Mouse (Mus musculus) embryonic facial prominence, embryonic 14.5 days (tissue): ENCODE measurements at regions not wholly inside any gene's neighbourhood (a gene's known extent, or its start where the extent isn't known, plus 50 kb on each side); places are given as distances from the start of the nearest gene placed in this dataset.

Experiments
- ATAC-seq: fragments of 200-750 bp; cut with Nextera tagmentation; 2 replicates; pipeline ENCODE4 v1.8.0; 2017; ENCODE audit warnings: low read depth, moderate number of reproducible peaks, moderate TSS enrichment
- DNase-seq: peaks from one replicate; pipeline ENCODE4 v3.0.0-alpha.2; 2015; ENCODE audit warnings: low spot score
- H3K27ac ChIP-seq: fragments of 300-500 bp; sonication (generic); replicated peaks from 2 replicates; pipeline ENCODE4 v1.5.1; 2014; ENCODE audit warnings: low read depth, mild to moderate bottlenecking, low read length, moderate library complexity
- H3K27me3 ChIP-seq: fragments of 300-500 bp; sonication (generic); replicated peaks from 2 replicates; pipeline ENCODE4 v1.6.1; 2014; ENCODE audit warnings: low read length; ENCODE audit not compliant: control insufficient read depth, insufficient read depth
- H3K36me3 ChIP-seq: fragments of 300-500 bp; sonication (generic); 2 replicates; pipeline ENCODE4 v1.6.1; 2014; ENCODE audit warnings: low read length, mixed read lengths; ENCODE audit not compliant: control insufficient read depth, insufficient read depth
- H3K4me1 ChIP-seq: fragments of 300-500 bp; sonication (generic); 2 replicates; pipeline ENCODE4 v1.6.1; 2014; ENCODE audit warnings: antibody characterized with exemption, low read length; ENCODE audit not compliant: control insufficient read depth, insufficient read depth
- H3K4me2 ChIP-seq: fragments of 300-500 bp; sonication (generic); 2 replicates; pipeline ENCODE4 v1.6.1; 2014; ENCODE audit warnings: low read depth, mild to moderate bottlenecking, low read length, moderate library complexity, mixed read lengths
- H3K4me3 ChIP-seq: fragments of 300-500 bp; sonication (generic); 2 replicates; pipeline ENCODE4 v1.5.1; 2014; ENCODE audit warnings: low read depth, mild to moderate bottlenecking, low read length
- H3K9ac ChIP-seq: fragments of 300-500 bp; sonication (generic); 2 replicates; pipeline ENCODE4 v1.6.1; 2014; ENCODE audit warnings: low read depth, mild to moderate bottlenecking, low read length, moderate library complexity, mixed read lengths
- H3K9me3 ChIP-seq: fragments of 300-500 bp; sonication (generic); 2 replicates; pipeline ENCODE4 v1.6.1; 2016; ENCODE audit warnings: low read length; ENCODE audit not compliant: control insufficient read depth
- WGBS: fragments of 180-500 bp; shearing (Covaris S2); extraction: QIAGEN DNeasy Blood & Tissue Kit; methylation state at CpG from one replicate; pipeline ENCODE4 v1.1.7; 2014; 5-methylcytosine and 5-hydroxymethylcytosine counted together

GRCm38 (mm10) chr11:48558053-48558452, 242.1 kb upstream of the Rack1 start:
- Histone ChIP-seq H3K9me3 (no peaks in the 10 kb centered on the region), H3K27me3 (no peaks in the 10 kb centered on the region), H3K4me1 (no peaks in the 10 kb centered on the region), H3K4me3 (no peak overlapping the region), H3K9ac (no peak overlapping the region), H3K36me3 (no peaks in the 10 kb centered on the region), H3K4me2 (no peak overlapping the region), H3K27ac (no peak overlapping the region)
- WGBS = 73% methylated on average over 1 of the region's 1 CpGs
- ATAC-seq (no peak), DNase-seq (no peak)

DNA sequence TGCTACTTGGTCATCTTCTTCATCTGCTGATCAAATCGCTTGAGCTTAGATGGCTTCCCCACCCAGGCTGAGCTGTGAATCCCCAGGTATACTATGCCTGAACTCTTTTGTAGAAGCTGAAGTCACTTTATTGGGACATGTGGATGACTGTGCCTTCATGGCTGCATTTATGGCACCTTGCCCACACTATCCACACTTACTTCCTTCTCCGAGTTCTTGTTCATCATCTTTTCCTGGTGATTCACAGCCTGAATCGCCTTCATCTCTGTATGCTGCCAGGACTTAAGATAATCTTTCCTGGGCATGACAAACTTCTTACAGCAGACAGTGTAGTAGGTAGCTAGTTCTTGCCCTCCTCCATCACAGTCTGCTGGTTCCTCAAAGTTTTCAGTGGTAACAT, 248.1 kb upstream of the Rack1 start:
- no peak overlapping the region for H3K4me2 ChIP-seq
- no peak overlapping the region for H3K9ac ChIP-seq
- no peak for ATAC-seq
- no peaks in the 10 kb centered on the region for H3K4me1 ChIP-seq
- WGBS = 87% methylated on average over 3 of the region's 3 CpGs
- no peak for DNase-seq
- no peak overlapping the region for H3K4me3 ChIP-seq
- no peaks in the 10 kb centered on the region for H3K9me3 ChIP-seq
- H3K27me3 ChIP-seq = no peaks in the 10 kb centered on the region
- no peaks in the 10 kb centered on the region for H3K36me3 ChIP-seq
- no peak overlapping the region for H3K27ac ChIP-seq

GRCm38 (mm10) chr11:48551201-48551600, 248.9 kb upstream of the Rack1 start:
- Histone ChIP-seq H3K9me3 (no peaks in the 10 kb centered on the region), H3K4me2 (no peak overlapping the region), H3K27me3 (no peaks in the 10 kb centered on the region), H3K36me3 (no peaks in the 10 kb centered on the region), H3K9ac (no peak overlapping the region), H3K4me1 (no peaks in the 10 kb centered on the region), H3K27ac (no peak overlapping the region), H3K4me3 (no peak overlapping the region)
- DNase-seq (no peak), ATAC-seq (no peak)
- 79% methylated on average over 2 of the region's 2 CpGs for WGBS

GRCm38 (mm10) chr11:48526316-48526715, 273.8 kb upstream of the Rack1 start:
- DNase-seq (no peak), ATAC-seq (no peak)
- no peak overlapping the region for H3K4me2 ChIP-seq
- H3K27ac ChIP-seq = no peak overlapping the region
- 76% methylated on average over 3 of the region's 3 CpGs for WGBS
- no peak overlapping the region for H3K9ac ChIP-seq
- H3K4me3 ChIP-seq = no peak overlapping the region
- no peaks in the 10 kb centered on the region for H3K27me3 ChIP-seq
- no peaks in the 10 kb centered on the region for H3K4me1 ChIP-seq
- H3K9me3 ChIP-seq = no peaks in the 10 kb centered on the region
- H3K36me3 ChIP-seq = no peaks in the 10 kb centered on the region

DNA sequence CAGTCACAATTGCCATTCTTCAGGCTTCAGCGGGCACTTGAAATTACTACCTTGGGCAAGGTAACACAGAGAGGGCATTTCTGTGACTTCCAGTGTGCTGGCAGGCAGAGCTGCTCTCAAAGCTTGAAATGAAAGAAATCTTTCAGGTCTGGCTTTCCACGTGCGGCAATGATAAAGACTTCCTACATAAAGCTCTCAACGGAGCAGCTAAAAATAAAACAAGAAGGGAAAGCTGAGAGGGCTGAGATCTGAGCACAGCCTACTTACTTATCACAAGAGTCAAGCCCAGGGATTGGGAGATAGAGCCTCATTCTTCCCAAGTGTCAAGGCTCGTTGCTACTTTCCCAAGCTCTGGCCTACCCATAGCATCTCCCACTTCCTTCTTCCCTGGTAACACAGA, 274.6 kb upstream of the Rack1 start:
- no peak overlapping the region for H3K9ac ChIP-seq
- 64% methylated on average over 5 of the region's 5 CpGs for WGBS
- ATAC-seq (no peak), DNase-seq (no peak)
- H3K27ac ChIP-seq = no peak overlapping the region
- no peak overlapping the region for H3K4me2 ChIP-seq
- no peaks in the 10 kb centered on the region for H3K27me3 ChIP-seq
- no peaks in the 10 kb centered on the region for H3K9me3 ChIP-seq
- no peaks in the 10 kb centered on the region for H3K4me1 ChIP-seq
- H3K4me3 ChIP-seq = no peak overlapping the region
- no peaks in the 10 kb centered on the region for H3K36me3 ChIP-seq

GRCm38 (mm10) chr11:48506886-48507285, 293.2 kb upstream of the Rack1 start:
- WGBS = 72% methylated on average over 3 of the region's 3 CpGs
- ATAC-seq = no peak
- H3K4me1 ChIP-seq = no peaks in the 10 kb centered on the region

GRCm38 (mm10) chr11:48502011-48502806, 297.9 kb upstream of the Rack1 start:
- Histone ChIP-seq H3K27ac (no peak overlapping the region), H3K4me3 (no peak overlapping the region), H3K4me2 (no peak overlapping the region), H3K27me3 (no peaks in the 10 kb centered on the region), H3K36me3 (no peaks in the 10 kb centered on the region), H3K4me1 (no peaks in the 10 kb centered on the region), H3K9me3 (no peaks in the 10 kb centered on the region), H3K9ac (no peak overlapping the region)
- DNase-seq (peak; percentile 6), ATAC-seq (no peak)
- WGBS = 34% methylated on average over 8 of the region's 10 CpGs

More at GRCm38 (mm10) chr11:48506886-48507285, 293.2 kb upstream of the Rack1 start:
- Histone ChIP-seq H3K27ac (no peak overlapping the region), H3K4me3 (no peak overlapping the region), H3K9ac (no peak overlapping the region), H3K4me2 (no peak overlapping the region), H3K27me3 (no peaks in the 10 kb centered on the region), H3K9me3 (no peaks in the 10 kb centered on the region), H3K36me3 (no peaks in the 10 kb centered on the region)
- no peak for DNase-seq

DNA sequence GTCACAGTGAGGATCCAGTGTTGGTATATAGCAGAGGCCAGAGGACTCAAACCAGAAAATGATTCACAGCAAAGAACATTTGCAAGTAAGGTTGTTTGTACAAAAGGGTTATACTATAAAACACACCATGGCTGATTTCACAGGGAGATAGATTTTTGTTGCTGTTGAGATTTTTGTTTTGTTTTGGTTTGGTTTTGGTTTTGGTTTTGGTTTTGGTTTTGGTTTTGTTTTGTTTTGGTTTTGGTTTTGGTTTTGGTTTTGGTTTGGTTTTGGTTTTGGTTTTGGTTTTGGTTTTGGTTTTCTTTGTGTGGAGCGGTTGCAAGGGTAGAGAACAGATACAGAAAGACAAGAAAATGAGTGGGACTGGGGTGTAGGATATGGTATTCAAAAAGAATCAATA, 301.1 kb upstream of the Rack1 start:
- Histone ChIP-seq H3K9ac (no peak overlapping the region), H3K27ac (no peak overlapping the region), H3K4me3 (no peak overlapping the region), H3K9me3 (no peaks in the 10 kb centered on the region), H3K36me3 (no peaks in the 10 kb centered on the region), H3K4me1 (no peaks in the 10 kb centered on the region), H3K4me2 (no peak overlapping the region), H3K27me3 (no peaks in the 10 kb centered on the region)
- no peak for ATAC-seq
- 78% methylated on average over 1 of the region's 1 CpGs for WGBS
- no peak for DNase-seq

DNA sequence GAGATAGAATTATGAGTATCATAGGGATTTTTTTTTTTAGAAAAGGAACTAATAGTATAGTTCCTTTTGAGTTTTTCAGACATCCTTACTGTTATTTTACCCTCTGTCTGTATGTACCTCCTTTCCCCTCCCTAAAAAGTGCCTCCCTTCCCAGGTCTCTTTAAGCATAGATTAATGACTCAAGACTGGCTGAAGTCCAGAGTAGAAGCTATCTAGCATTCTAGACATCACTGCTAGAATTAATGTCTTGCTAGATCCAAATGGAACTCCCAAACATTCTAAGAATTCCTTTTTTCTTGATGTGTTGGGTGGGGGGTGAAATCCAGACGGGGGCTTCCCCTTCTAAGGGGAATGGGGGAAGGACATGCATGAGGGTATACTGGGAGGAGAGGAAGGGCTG, 311.8 kb upstream of the Rack1 start:
- Histone ChIP-seq H3K4me3 (no peak overlapping the region), H3K27ac (no peak overlapping the region), H3K4me2 (no peak overlapping the region), H3K27me3 (no peaks in the 10 kb centered on the region), H3K36me3 (no peaks in the 10 kb centered on the region), H3K9ac (no peak overlapping the region), H3K4me1 (no peaks in the 10 kb centered on the region), H3K9me3 (no peaks in the 10 kb centered on the region)
- DNase-seq = no peak
- no peak for ATAC-seq
- WGBS = 67% methylated on average over 1 of the region's 1 CpGs
